Mouse (Mus musculus): Measurements from ENCODE around the gene Plcb1.

Gene Plcb1

GRCm38 (mm10) chr2:134912616-134913015 is 126.7 kb downstream of the Plcb1 start:
- no peak for DNase-seq (ENCODE audit: low read depth, low spot score)

- no peak for DNase-seq (ENCODE audit: low read depth, low spot score)
Observed at GRCm38 (mm10) chr2:134913542-134913941, 127.7 kb downstream of the Plcb1 start.

- DNase-seq (ENCODE audit: low read depth, low spot score): no peak
Observed at GRCm38 (mm10) chr2:134914091-134914550, 128.3 kb downstream of the Plcb1 start.

- no peak for DNase-seq (ENCODE audit: low read depth, low spot score)
Observed at GRCm38 (mm10) chr2:134915035-134915434, 129.2 kb downstream of the Plcb1 start.

- no peak for DNase-seq (ENCODE audit: low read depth, low spot score)
Observed at GRCm38 (mm10) chr2:134920611-134921280, 134.9 kb downstream of the Plcb1 start.

GRCm38 (mm10) chr2:134922636-134923375 is 136.9 kb downstream of the Plcb1 start:
- no peak for DNase-seq (ENCODE audit: low read depth, low spot score)

GRCm38 (mm10) chr2:134924143-134924655 is 138.3 kb downstream of the Plcb1 start:
- DNase-seq (ENCODE audit: low read depth, low spot score): no peak

- no peak for DNase-seq (ENCODE audit: low read depth, low spot score)
Observed at GRCm38 (mm10) chr2:134926266-134926665, 140.4 kb downstream of the Plcb1 start.

- DNase-seq (ENCODE audit: low read depth, low spot score): no peak
Observed at GRCm38 (mm10) chr2:134927072-134927471, 141.2 kb downstream of the Plcb1 start.

- no peak for DNase-seq (ENCODE audit: low read depth, low spot score)
Observed at GRCm38 (mm10) chr2:134929452-134929851, 143.6 kb downstream of the Plcb1 start.

- no peak for DNase-seq (ENCODE audit: low read depth, low spot score)
Observed at GRCm38 (mm10) chr2:134930961-134931360, 145.1 kb downstream of the Plcb1 start.

GRCm38 (mm10) chr2:134931756-134932421 is 146.0 kb downstream of the Plcb1 start:
- no peak for DNase-seq (ENCODE audit: low read depth, low spot score)

GRCm38 (mm10) chr2:134935469-134935868 is 149.6 kb downstream of the Plcb1 start:
- no peak for DNase-seq (ENCODE audit: low read depth, low spot score)

GRCm38 (mm10) chr2:134935970-134936649 is 150.2 kb downstream of the Plcb1 start:
- DNase-seq (ENCODE audit: low read depth, low spot score): no peak

- no peak for DNase-seq (ENCODE audit: low read depth, low spot score)
Observed at GRCm38 (mm10) chr2:134937666-134938065, 151.8 kb downstream of the Plcb1 start.

GRCm38 (mm10) chr2:134942039-134942438 is 156.2 kb downstream of the Plcb1 start:
- DNase-seq (ENCODE audit: low read depth, low spot score): no peak

- DNase-seq (ENCODE audit: low read depth, low spot score): no peak
Observed at GRCm38 (mm10) chr2:134942919-134943318, 157.1 kb downstream of the Plcb1 start.

GRCm38 (mm10) chr2:134946331-134946730 is 160.5 kb downstream of the Plcb1 start:
- DNase-seq (ENCODE audit: low read depth, low spot score): no peak

GRCm38 (mm10) chr2:134946911-134947310 is 161.0 kb downstream of the Plcb1 start:
- no peak for DNase-seq (ENCODE audit: low read depth, low spot score)

GRCm38 (mm10) chr2:134952088-134952487 is 166.2 kb downstream of the Plcb1 start:
- DNase-seq (ENCODE audit: low read depth, low spot score): no peak

- no peak for DNase-seq (ENCODE audit: low read depth, low spot score)
Observed at GRCm38 (mm10) chr2:134956436-134956835, 170.6 kb downstream of the Plcb1 start.

GRCm38 (mm10) chr2:134966131-134966530 is 180.3 kb downstream of the Plcb1 start:
- DNase-seq (ENCODE audit: low read depth, low spot score): no peak

Data from CD4-positive, CD25-positive, alpha-beta regulatory T cell, adult 2 months (primary cell).